Mouse (Mus musculus): ENCODE results near the gene Ccdc9b. TPM values are rescaled to one million over a fixed set of nuclear protein-coding genes. Genes with fewer than 3 reads are reported as not detected.

The Ccdc9b gene
- polyA plus RNA-seq, 1 experiment from 2014 or later: 0.37 TPM

GRCm38 (mm10) chr2:118772158-118772874, 9.9 kb upstream of the Ccdc9b start, which contains the start of gene Phgr1:
Gene Phgr1 (plus strand): TSS chr2:118772769.
- H3K27ac ChIP-seq (ENCODE audit: low read length): no peak within 1 kb of the TSS
- no peak for ATAC-seq (ENCODE audit: low read depth)
- H3K36me3 ChIP-seq (ENCODE audit: control insufficient read depth, insufficient read depth): no peaks in the 10 kb centered on the region
- no peaks in the 10 kb centered on the region for H3K9me3 ChIP-seq (replicated peaks; ENCODE audit: control insufficient read depth, low read length)
- H3K4me1 ChIP-seq (ENCODE audit: control insufficient read depth, low read depth, low read length): no peaks in the 10 kb centered on the region
- no peak within 1 kb of the TSS for H3K4me2 ChIP-seq (ENCODE audit: low read depth, low read length)
- 62% methylated on average over 6 of the region's 6 CpGs for WGBS (ENCODE audit: insufficient replicate concordance)
- no peak within 1 kb of the TSS for H3K4me3 ChIP-seq (ENCODE audit: low read depth, low read length)
- no peaks in the 10 kb centered on the region for H3K27me3 ChIP-seq (ENCODE audit: control insufficient read depth, insufficient read depth, low read depth, low read length)
- no peak within 1 kb of the TSS for H3K9ac ChIP-seq (ENCODE audit: low read depth, low read length)

GRCm38 (mm10) chr2:118766041-118767033, 3.9 kb upstream of the Ccdc9b start:
- peaks cover 19% of the 10 kb centered on the region for H3K4me1 ChIP-seq (ENCODE audit: control insufficient read depth, low read depth, low read length)
- H3K4me2 ChIP-seq (ENCODE audit: low read depth, low read length): no peak overlapping the region
- no peaks in the 10 kb centered on the region for H3K9me3 ChIP-seq (replicated peaks; ENCODE audit: control insufficient read depth, low read length)
- no peak for ATAC-seq (ENCODE audit: low read depth)
- no peak overlapping the region for H3K9ac ChIP-seq (ENCODE audit: low read depth, low read length)
- H3K36me3 ChIP-seq (ENCODE audit: control insufficient read depth, insufficient read depth): no peaks in the 10 kb centered on the region
- 59% methylated on average over 10 of the region's 10 CpGs for whole genome bisulfite sequencing (ENCODE audit: insufficient replicate concordance)
- no peaks in the 10 kb centered on the region for H3K27me3 ChIP-seq (ENCODE audit: control insufficient read depth, insufficient read depth, low read depth, low read length)
- H3K27ac ChIP-seq (ENCODE audit: low read length): no peak overlapping the region
- H3K4me3 ChIP-seq (ENCODE audit: low read depth, low read length): no peak overlapping the region

- 68% methylated on average over 5 of the region's 5 CpGs for WGBS (ENCODE audit: insufficient replicate concordance)
- ATAC-seq (ENCODE audit: low read depth): no peak
- H3K4me1 ChIP-seq (ENCODE audit: control insufficient read depth, low read depth, low read length): peaks cover 19% of the 10 kb centered on the region
Observed at GRCm38 (mm10) chr2:118764875-118765274, 2.4 kb upstream of the Ccdc9b start.

GRCm38 (mm10) chr2:118764094-118764831, 1.8 kb upstream of the Ccdc9b start:
- no peaks in the 10 kb centered on the region for H3K36me3 ChIP-seq (ENCODE audit: control insufficient read depth, insufficient read depth)
- H3K4me3 ChIP-seq (ENCODE audit: low read depth, low read length): no peak overlapping the region
- H3K4me1 ChIP-seq (ENCODE audit: control insufficient read depth, low read depth, low read length): peaks cover 24% of the 10 kb centered on the region
- 20% methylated on average over 11 of the region's 11 CpGs for WGBS (ENCODE audit: insufficient replicate concordance)
- H3K27ac ChIP-seq (ENCODE audit: low read length): no peak overlapping the region
- no peaks in the 10 kb centered on the region for H3K9me3 ChIP-seq (replicated peaks; ENCODE audit: control insufficient read depth, low read length)
- ATAC-seq (ENCODE audit: low read depth): no peak
- no peak overlapping the region for H3K9ac ChIP-seq (ENCODE audit: low read depth, low read length)
- H3K4me2 ChIP-seq (ENCODE audit: low read depth, low read length): no peak overlapping the region
- H3K27me3 ChIP-seq (ENCODE audit: control insufficient read depth, insufficient read depth, low read depth, low read length): no peaks in the 10 kb centered on the region

More at GRCm38 (mm10) chr2:118764875-118765274, 2.4 kb upstream of the Ccdc9b start:
- H3K9ac ChIP-seq (ENCODE audit: low read depth, low read length): no peak overlapping the region
- no peak overlapping the region for H3K27ac ChIP-seq (ENCODE audit: low read length)
- no peaks in the 10 kb centered on the region for H3K27me3 ChIP-seq (ENCODE audit: control insufficient read depth, insufficient read depth, low read depth, low read length)
- H3K9me3 ChIP-seq (replicated peaks; ENCODE audit: control insufficient read depth, low read length): no peaks in the 10 kb centered on the region
- no peaks in the 10 kb centered on the region for H3K36me3 ChIP-seq (ENCODE audit: control insufficient read depth, insufficient read depth)
- no peak overlapping the region for H3K4me2 ChIP-seq (ENCODE audit: low read depth, low read length)
- H3K4me3 ChIP-seq (ENCODE audit: low read depth, low read length): no peak overlapping the region

GRCm38 (mm10) chr2:118763469-118763868, 1.0 kb upstream of the Ccdc9b start:
- Histone ChIP-seq H3K27me3 (ENCODE audit: control insufficient read depth, insufficient read depth, low read depth, low read length) (no peaks in the 10 kb centered on the region), H3K27ac (ENCODE audit: low read length) (peak overlapping the region; percentile 64), H3K4me1 (ENCODE audit: control insufficient read depth, low read depth, low read length) (peaks cover 25% of the 10 kb centered on the region), H3K36me3 (ENCODE audit: control insufficient read depth, insufficient read depth) (no peaks in the 10 kb centered on the region), H3K9me3 (replicated peaks; ENCODE audit: control insufficient read depth, low read length) (no peaks in the 10 kb centered on the region), H3K4me2 (ENCODE audit: low read depth, low read length) (no peak overlapping the region), H3K4me3 (ENCODE audit: low read depth, low read length) (no peak overlapping the region), H3K9ac (ENCODE audit: low read depth, low read length) (no peak overlapping the region; the same call in 1 of the 2 replicates)
- ATAC-seq (ENCODE audit: low read depth): no peak
- WGBS (ENCODE audit: insufficient replicate concordance): 68% methylated on average over 7 of the region's 7 CpGs

- Histone ChIP-seq H3K27me3 (ENCODE audit: control insufficient read depth, insufficient read depth, low read depth, low read length) (no peaks in the 10 kb centered on the region; the same call in 1 of the 2 replicates), H3K4me2 (ENCODE audit: low read depth, low read length) (peak overlapping the region; percentile 70), H3K4me3 (ENCODE audit: low read depth, low read length) (peak overlapping the region; percentile 47), H3K9me3 (replicated peaks; ENCODE audit: control insufficient read depth, low read length) (no peaks in the 10 kb centered on the region), H3K27ac (ENCODE audit: low read length) (peak overlapping the region; percentile 64), H3K4me1 (ENCODE audit: control insufficient read depth, low read depth, low read length) (peaks cover 25% of the 10 kb centered on the region), H3K36me3 (ENCODE audit: control insufficient read depth, insufficient read depth) (no peaks in the 10 kb centered on the region), H3K9ac (ENCODE audit: low read depth, low read length) (peak overlapping the region; percentile 49; the same call in 1 of the 2 replicates)
- 13% methylated on average over 10 of the region's 10 CpGs for WGBS (ENCODE audit: insufficient replicate concordance)
- ATAC-seq (ENCODE audit: low read depth): peak; percentile 44
Observed at GRCm38 (mm10) chr2:118762784-118763148, 305 bp upstream of the Ccdc9b start.

GRCm38 (mm10) chr2:118761358-118761757, 1.1 kb downstream of the Ccdc9b start:
- Histone ChIP-seq H3K9me3 (replicated peaks; ENCODE audit: control insufficient read depth, low read length) (no peaks in the 10 kb centered on the region), H3K27me3 (ENCODE audit: control insufficient read depth, insufficient read depth, low read depth, low read length) (no peaks in the 10 kb centered on the region; the same call in 1 of the 2 replicates), H3K27ac (ENCODE audit: low read length) (no peak overlapping the region), H3K4me2 (ENCODE audit: low read depth, low read length) (no peak overlapping the region), H3K4me1 (ENCODE audit: control insufficient read depth, low read depth, low read length) (peaks cover 25% of the 10 kb centered on the region), H3K4me3 (ENCODE audit: low read depth, low read length) (no peak overlapping the region), H3K9ac (ENCODE audit: low read depth, low read length) (no peak overlapping the region), H3K36me3 (ENCODE audit: control insufficient read depth, insufficient read depth) (no peaks in the 10 kb centered on the region)
- WGBS (ENCODE audit: insufficient replicate concordance): 84% methylated on average over 12 of the region's 12 CpGs
- ATAC-seq (ENCODE audit: low read depth): no peak

- Histone ChIP-seq H3K4me1 (ENCODE audit: control insufficient read depth, low read depth, low read length) (peaks cover 25% of the 10 kb centered on the region), H3K4me2 (ENCODE audit: low read depth, low read length) (no peak overlapping the region), H3K27ac (ENCODE audit: low read length) (no peak overlapping the region), H3K36me3 (ENCODE audit: control insufficient read depth, insufficient read depth) (no peaks in the 10 kb centered on the region), H3K27me3 (ENCODE audit: control insufficient read depth, insufficient read depth, low read depth, low read length) (no peaks in the 10 kb centered on the region; the same call in 1 of the 2 replicates), H3K9me3 (replicated peaks; ENCODE audit: control insufficient read depth, low read length) (no peaks in the 10 kb centered on the region), H3K4me3 (ENCODE audit: low read depth, low read length) (no peak overlapping the region), H3K9ac (ENCODE audit: low read depth, low read length) (no peak overlapping the region)
- ATAC-seq (ENCODE audit: low read depth): no peak
- 78% methylated on average over 11 of the region's 11 CpGs for WGBS (ENCODE audit: insufficient replicate concordance)
Observed at GRCm38 (mm10) chr2:118760311-118761025, 2.0 kb downstream of the Ccdc9b start.
